Mouse (Mus musculus) spleen, adult 10 weeks (tissue): ENCODE measurements around the gene Mkrn3. TPM values are rescaled to one million over a fixed set of nuclear protein-coding genes. Genes with fewer than 3 reads are reported as not detected.

ENCODE experiments used
- polyA plus RNA-seq: library from polyadenylated mRNA; stranded (reverse); fragments of 350-450 nt; fragmentation: Illumina TruSeq; extraction: RNeasy Lipid Tissue Mini Kit (QIAGEN cat#74804); gene quantifications from one replicate; pipeline ENCODE4 v1.2.3, GENCODE M21; 2015; ENCODE audit warnings: low replicate concordance; ENCODE audit not compliant: insufficient read depth

The Mkrn3 gene
- 0.23 TPM for polyA plus RNA-seq

GRCm38 (mm10) chr7:62419493-62420360 is at the start of gene Mkrn3:
Mkrn3 (minus strand) TSS chr7:62420139.

DNA sequence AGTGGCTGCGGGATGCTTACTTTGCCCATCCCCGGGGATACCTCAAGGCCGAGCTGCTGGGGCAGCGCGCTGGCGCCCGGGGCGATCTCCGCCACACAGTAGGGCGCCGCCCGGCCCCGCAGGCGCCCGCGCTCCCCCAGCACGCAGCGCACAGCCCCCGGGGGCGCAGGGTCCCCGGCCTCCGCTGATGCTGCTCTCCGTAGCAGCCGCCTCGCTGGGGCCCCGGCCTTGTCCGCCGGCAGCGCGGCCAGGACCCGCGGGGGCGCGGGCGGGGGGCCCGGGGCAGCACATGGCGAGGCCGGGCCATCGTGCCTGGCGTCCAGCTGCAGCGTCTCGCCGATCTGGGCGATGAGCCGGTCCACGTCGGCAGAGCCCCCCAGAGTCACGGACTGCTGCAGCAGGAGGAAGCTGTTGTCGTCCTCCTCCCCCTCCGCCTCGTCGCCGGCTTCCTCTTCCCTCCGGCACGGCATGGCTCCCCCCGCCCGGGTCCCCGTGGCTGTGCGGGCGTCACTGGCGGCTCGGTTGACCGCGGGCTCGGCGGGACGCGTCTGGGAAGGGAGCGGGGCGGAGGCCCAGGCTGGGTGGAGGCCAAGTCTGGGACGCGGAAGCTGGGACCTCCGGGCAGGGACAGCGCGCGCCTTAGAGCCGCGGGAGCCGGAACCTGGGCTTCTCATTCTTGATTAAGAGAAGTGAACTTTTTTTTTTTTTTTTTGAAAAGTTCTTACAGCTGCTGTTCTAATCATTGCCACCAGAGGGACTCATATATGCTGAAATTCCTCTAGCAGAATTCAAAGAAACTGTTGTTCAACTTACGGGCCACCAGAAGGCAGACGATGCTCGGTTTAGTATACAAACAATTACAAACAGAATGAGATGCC is 44.2 kb upstream of the Mkrn3 start, which contains the start of gene Peg12:
Gene Peg12, minus strand, starts transcription at position 633 of the 878 bp plus-strand sequence.

DNA sequence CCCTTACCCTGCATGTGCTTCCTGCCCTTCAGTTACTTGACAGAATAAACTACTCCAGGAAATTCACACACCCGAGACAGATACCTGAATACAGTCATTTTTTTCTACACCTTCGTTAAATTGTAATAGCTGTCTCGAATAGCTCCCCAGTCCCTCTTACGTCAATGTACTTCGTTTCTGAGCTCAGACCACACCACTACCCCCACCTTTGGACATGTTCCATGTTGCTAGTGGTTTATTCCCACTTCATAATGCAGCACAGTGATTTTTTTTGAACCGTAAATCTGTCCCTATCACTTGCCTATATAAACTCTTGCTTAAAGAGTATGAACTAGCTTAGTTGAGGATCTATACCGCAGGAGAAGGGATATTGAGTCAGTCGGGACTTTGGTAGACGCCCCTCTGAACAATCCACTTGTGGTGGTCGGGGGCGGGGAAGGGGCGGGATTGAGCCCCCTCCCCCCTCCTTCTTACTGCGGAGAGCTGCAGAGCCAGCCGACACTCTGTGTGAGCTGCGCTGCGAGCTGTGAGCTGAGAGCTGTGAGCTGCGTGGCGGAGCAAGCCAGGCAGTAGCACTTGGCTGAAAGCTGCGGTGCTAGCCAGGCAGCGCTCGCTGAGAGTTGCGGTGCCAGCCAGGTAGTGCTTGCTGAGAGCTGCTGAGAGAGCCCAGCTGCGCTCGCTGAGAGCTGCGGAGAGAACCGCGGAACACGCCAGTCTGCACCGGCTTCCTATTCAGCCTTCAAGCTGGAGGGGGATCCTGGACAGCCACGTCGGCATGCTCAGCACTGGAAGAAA is 43.2 kb downstream of the Mkrn3 start, which contains the start of gene Magel2:
Gene Magel2, plus strand, starts transcription at position 501 of the 795 bp plus-strand sequence.

Other genes with a start within 250 kb of the Mkrn3 start
- gene Ndn, start 73.6 kb downstream of the Mkrn3 start, polyA plus RNA-seq = 3.1 TPM
- gene Magel2, start 43.1 kb downstream of the Mkrn3 start, polyA plus RNA-seq = not detected
- 0.55 TPM for gene Peg12, start 44.4 kb upstream of the Mkrn3 start, polyA plus RNA-seq